In the genomic region with DNA sequence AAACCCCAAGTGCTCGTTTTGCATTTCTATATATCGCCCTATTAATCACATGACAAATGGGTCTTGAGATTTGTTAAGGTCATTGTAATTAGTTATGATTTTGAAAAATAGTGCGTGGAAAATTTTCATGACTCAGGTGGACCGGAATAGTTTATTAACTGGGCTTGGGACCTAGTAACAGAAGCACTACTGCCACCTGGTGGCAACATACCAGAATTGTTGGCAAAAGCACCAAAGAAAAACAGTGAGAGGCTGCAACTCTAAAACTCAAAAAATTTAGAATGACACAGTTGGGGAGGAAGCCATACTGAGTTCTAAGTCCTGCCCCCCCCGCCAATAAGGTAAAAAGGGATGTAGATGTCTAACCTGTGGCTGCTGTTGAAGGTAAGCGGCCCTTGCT, we compare ENCODE assay signal across 9 mouse cellular contexts. TPM values are rescaled to one million over a fixed set of nuclear protein-coding genes. Genes with fewer than 3 reads are reported as not detected.
A peak's percentile ranks its signal among the peaks of the same experiment; 100 is the strongest.
DNase-seq lines count a peak whose midpoint lies in the region; ATAC-seq and TF ChIP-seq lines count a peak whose summit lies in the region.
"Had no signal": no experiment of that assay in that cellular context is flagged by ENCODE, and none has a peak within 500 bp of the region (broad histone marks: within the 10 kb centered on the region; RNA-seq: fewer than 3 reads in every experiment).

No protein-coding gene starts in this region.

- no peak for ATAC-seq in erythroblast, adult 5-6 weeks (replicated peaks; ENCODE audit: low FRiP score, poor library complexity, severe bottlenecking)

- dilution Hi-C loops in CH12.LX (cut with MboI; ENCODE audit: extremely low pct_ligation_motif_present, extremely low pct_unique_long_range_greater_than_20kb, low sequenced_read_pairs) = no loop called here

- no peaks in the 10 kb centered on the region for H3K4me1 ChIP-seq in kidney, adult 2 months (ENCODE audit: control insufficient read depth, insufficient read depth, low read length)
- peaks cover 0 to 13% of the 10 kb centered on the region in 2 experiments; a peak in 2 of 4 replicates for H3K4me1 ChIP-seq in CH12.LX (ENCODE audit: control insufficient read depth in 1 of 2, insufficient read depth in 2 of 2)
- H3K4me1 ChIP-seq in cortical plate, adult 2 months (ENCODE audit: control insufficient read depth, insufficient read depth, low read length) = peaks cover 3% of the 10 kb centered on the region

- no peak for TF ChIP-seq EP300 in CH12.LX (IDR thresholded peaks at IDR 0.05; ENCODE audit: low read length)

- TF ChIP-seq RAD21 in CH12.LX (IDR thresholded peaks at IDR 0.05; ENCODE audit: low read depth, low read length) = peak; percentile 82

- TF ChIP-seq CTCF in kidney, adult 2 months (conservative IDR thresholded peaks at IDR 0.05; ENCODE audit: insufficient read depth, insufficient read length, low read depth, low read length) = no peak
- peak; percentile 53 to 91 for TF ChIP-seq CTCF in CH12.LX (conservative IDR thresholded peaks at IDR 0.05 in 1 of 2, IDR thresholded peaks at IDR 0.05 in 1 of 2; ENCODE audit: low read depth in 2 of 2, low read length in 2 of 2)
- TF ChIP-seq CTCF in cortical plate, adult 2 months (IDR thresholded peaks at IDR 0.05; ENCODE audit: extremely low read depth, insufficient read depth, low read length) = peak; percentile 38; the same call in 1 of the 2 replicates

- in situ Hi-C loops in CH12.LX (cut with MboI; ENCODE audit: low pct_ligation_motif_present, low pct_unique_long_range_greater_than_20kb, low sequenced_read_pairs) = loop anchor here (5.0 kb wide), 1 partner anchor 37 kb away; no protein-coding TSS in a partner anchor

- H3K36me3 ChIP-seq in kidney, adult 2 months (ENCODE audit: control insufficient read depth, insufficient read depth, low read length) = no peaks in the 10 kb centered on the region
- H3K36me3 ChIP-seq in CH12.LX (replicated peaks in 1 of 2; ENCODE audit: control insufficient read depth in 1 of 2, insufficient read depth in 1 of 2, low read length in 1 of 2) = peaks cover 3 to 20% of the 10 kb centered on the region in 2 experiments

- peak; percentile 42 for DNase-seq in kidney, adult 2 months
- no peak for DNase-seq in kidney, adult 11 months
- DNase-seq in 3T3-L1 (ENCODE audit: low read depth, low spot score) (peak; percentile 86), CH12.LX (ENCODE audit: extremely low read depth) (peak; percentile 63)
- DNase-seq in large intestine, adult 2 months (ENCODE audit: low read depth, low spot score) = peak; percentile 6
- DNase-seq in thymus, postnatal 14 days = peak; percentile 21

- peaks cover 2% of the 10 kb centered on the region for H3K9me3 ChIP-seq in CH12.LX (replicated peaks; ENCODE audit: low read length)

- H3K79me2 ChIP-seq in CH12.LX (replicated peaks; ENCODE audit: control insufficient read depth, extremely low read depth, insufficient read depth, poor library complexity, severe bottlenecking) = no peaks in the 10 kb centered on the region

- 55% methylated on average over 6 of the region's 6 CpGs for WGBS in kidney, adult 2 months
- 52% methylated on average over 6 of the region's 6 CpGs for WGBS in large intestine, adult 2 months

- H3K27ac ChIP-seq in kidney, adult 2 months (ENCODE audit: insufficient read depth, low read depth, low read length) = no peak overlapping the region
- no peak overlapping the region for H3K27ac ChIP-seq in CH12.LX (ENCODE audit: insufficient read depth, low read depth)
- no peak overlapping the region for H3K27ac ChIP-seq in cortical plate, adult 2 months (ENCODE audit: insufficient read depth, low read length)

- no peak overlapping the region for H3K4me2 ChIP-seq in CH12.LX (ENCODE audit: insufficient read depth, low read depth, poor library complexity, severe bottlenecking)

- H3K9ac ChIP-seq in CH12.LX (ENCODE audit: insufficient read depth, low read depth) = no peak overlapping the region

- H3K27me3 ChIP-seq in kidney, adult 2 months (replicated peaks; ENCODE audit: control insufficient read depth, insufficient read depth, low read length) = no peaks in the 10 kb centered on the region
- H3K27me3 ChIP-seq in CH12.LX (replicated peaks) = peaks cover 2% of the 10 kb centered on the region

- no peak overlapping the region for H3K4me3 ChIP-seq in kidney, adult 2 months (ENCODE audit: insufficient read depth, low read depth, low read length)
- H3K4me3 ChIP-seq in CH12.LX (replicated peaks in 1 of 3; ENCODE audit: low read depth in 2 of 3, low read length in 2 of 3, poor library complexity in 1 of 3) = no peak overlapping the region
- no peak overlapping the region for H3K4me3 ChIP-seq in cortical plate, adult 2 months (ENCODE audit: insufficient read depth, low read length)

- TF ChIP-seq POLR2A in kidney, adult 2 months (IDR thresholded peaks at IDR 0.05; ENCODE audit: low read depth, low read length) = no peak
- no peak for TF ChIP-seq POLR2A in CH12.LX (IDR thresholded peaks at IDR 0.05; ENCODE audit: low read depth, low read length)
- TF ChIP-seq POLR2A in cortical plate, adult 2 months (IDR thresholded peaks at IDR 0.05; ENCODE audit: extremely low read depth, insufficient read depth, low read length) = no peak

TF ChIP-seq in CH12.LX, 34 proteins besides CTCF, POLR2A, EP300 and RAD21:
- no peak for TF ChIP-seq MEF2A (IDR thresholded peaks at IDR 0.05; ENCODE audit: borderline replicate concordance, low read depth, low read length)
- peak; percentile 94 for TF ChIP-seq SMC3 (IDR thresholded peaks at IDR 0.05; ENCODE audit: low read depth, low read length)
- TF ChIP-seq MAX (IDR thresholded peaks at IDR 0.05; ENCODE audit: low read length) = no peak
- TF ChIP-seq JUN (IDR thresholded peaks at IDR 0.05; ENCODE audit: insufficient read depth, low read depth, low read length) = 0 out of 2 replicates have a peak, but pooled peaks have one; percentile 3
- TF ChIP-seq NRF1 (IDR thresholded peaks at IDR 0.05; ENCODE audit: low read depth, low read length) = no peak
- no peak for TF ChIP-seq HCFC1 (IDR thresholded peaks at IDR 0.05; ENCODE audit: low read depth, low read length)
- no peak for TF ChIP-seq PAX5 (IDR thresholded peaks at IDR 0.05; ENCODE audit: low read length)
- peak; percentile 46; the same call in 1 of the 2 replicates for TF ChIP-seq ZC3H11A (IDR thresholded peaks at IDR 0.05; ENCODE audit: low read depth, low read length)
- no peak for TF ChIP-seq JUND (conservative IDR thresholded peaks at IDR 0.05; ENCODE audit: low read depth, low read length)

RNA-seq across cellular contexts. Expression of gene Tbc1d21, which starts 0.6 kb away (rescaled TPM):
- polyA plus RNA-seq in kidney, adult 2 months (2012; rRNA removed) = not detected in 2 replicates
- not detected in 2 replicates for total RNA-seq in CH12.LX (2012; rRNA removed)
- not detected in 2 replicates for total RNA-seq in CH12.LX (2014; rRNA removed)
- polyA plus RNA-seq in CH12.LX (2012; ENCODE audit: insufficient read length, low read depth) = 4.5 and 4.6 TPM in 2 replicates
- polyA plus RNA-seq in cortical plate, adult 2 months (2012; rRNA removed) = not detected in 2 replicates
- not detected in 2 replicates for polyA plus RNA-seq in large intestine, adult 2 months (2012; rRNA removed)
- total RNA-seq in erythroblast, adult 5-6 weeks (2015; ENCODE audit: low replicate concordance) = not detected in 2 replicates
- not detected in 2 replicates for total RNA-seq in erythroblast, adult 5-6 weeks (2017; ENCODE audit: low replicate concordance)
- polyA plus RNA-seq: frontal cortex, adult 2 months had no signal

RNA-seq across cellular contexts. Expression of gene Loxl1, which starts 56.7 kb away (rescaled TPM):
- 32.3 and 41.8 TPM in 2 replicates for polyA plus RNA-seq in kidney, adult 2 months (2012; rRNA removed)
- total RNA-seq in CH12.LX (2012; rRNA removed) (not detected in 2 replicates), CH12.LX (2014; rRNA removed) (not detected in 2 replicates)
- polyA plus RNA-seq in CH12.LX (2012; ENCODE audit: insufficient read length, low read depth) = not detected in 2 replicates
- 2.0 and 2.2 TPM in 2 replicates for polyA plus RNA-seq in cortical plate, adult 2 months (2012; rRNA removed)
- polyA plus RNA-seq in large intestine, adult 2 months (2012; rRNA removed) = 16.2 and 16.7 TPM in 2 replicates
- not detected in 2 replicates for total RNA-seq in erythroblast, adult 5-6 weeks (2015; ENCODE audit: low replicate concordance)
- total RNA-seq in erythroblast, adult 5-6 weeks (2017; ENCODE audit: low replicate concordance) = 0.17 TPM in 1 of 2 replicates, not detected in the other
